Mouse (Mus musculus): ENCODE results near the gene Mctp1. TPM values are rescaled to one million over a fixed set of nuclear protein-coding genes. Genes with fewer than 3 reads are reported as not detected.

Gene Mctp1
- polyA plus RNA-seq, 1 experiment from 2014 or later: 0.33 TPM

GRCm38 (mm10) chr13:76422124-76422523 lies 37.8 kb downstream of the Mctp1 start:
- ATAC-seq (replicated peaks; ENCODE audit: low FRiP score, low read depth): no peak
- H3K4me2 ChIP-seq (ENCODE audit: low read length): no peak overlapping the region
- TF ChIP-seq CTCF (IDR thresholded peaks at IDR 0.05; ENCODE audit: low read depth): no peak
- H3K9ac ChIP-seq (ENCODE audit: low read depth, low read length): no peak overlapping the region
- H3K27me3 ChIP-seq (ENCODE audit: insufficient read depth, low read length): no peaks in the 10 kb centered on the region
- WGBS: 80% methylated on average over 5 of the region's 5 CpGs
- no peak overlapping the region for H3K27ac ChIP-seq
- no peaks in the 10 kb centered on the region for H3K4me1 ChIP-seq (replicated peaks; ENCODE audit: insufficient read depth, low read length)
- DNase-seq (ENCODE audit: low spot score): no peak
- H3K9me3 ChIP-seq (replicated peaks; ENCODE audit: low read length): no peaks in the 10 kb centered on the region
- no peaks in the 10 kb centered on the region for H3K36me3 ChIP-seq (ENCODE audit: insufficient read depth, low read length)
- no peak overlapping the region for H3K4me3 ChIP-seq (replicated peaks; ENCODE audit: low read depth, low read length)

GRCm38 (mm10) chr13:76429456-76429855 lies 45.1 kb downstream of the Mctp1 start:
- Histone ChIP-seq H3K4me1 (replicated peaks; ENCODE audit: insufficient read depth, low read length) (no peaks in the 10 kb centered on the region), H3K4me2 (ENCODE audit: low read length) (no peak overlapping the region), H3K27ac (no peak overlapping the region), H3K27me3 (ENCODE audit: insufficient read depth, low read length) (no peaks in the 10 kb centered on the region), H3K9me3 (replicated peaks; ENCODE audit: low read length) (no peaks in the 10 kb centered on the region), H3K4me3 (replicated peaks; ENCODE audit: low read depth, low read length) (no peak overlapping the region), H3K9ac (ENCODE audit: low read depth, low read length) (no peak overlapping the region), H3K36me3 (ENCODE audit: insufficient read depth, low read length) (no peaks in the 10 kb centered on the region)
- TF ChIP-seq CTCF (IDR thresholded peaks at IDR 0.05; ENCODE audit: low read depth): no peak
- DNase-seq (ENCODE audit: low spot score): no peak
- no peak for ATAC-seq (replicated peaks; ENCODE audit: low FRiP score, low read depth)
- WGBS: 80% methylated on average over 6 of the region's 6 CpGs

GRCm38 (mm10) chr13:76429927-76430326 lies 45.6 kb downstream of the Mctp1 start:
- DNase-seq (ENCODE audit: low spot score) (no peak), ATAC-seq (replicated peaks; ENCODE audit: low FRiP score, low read depth) (no peak)
- no peak overlapping the region for H3K4me3 ChIP-seq (replicated peaks; ENCODE audit: low read depth, low read length)
- H3K9me3 ChIP-seq (replicated peaks; ENCODE audit: low read length): no peaks in the 10 kb centered on the region
- no peaks in the 10 kb centered on the region for H3K4me1 ChIP-seq (replicated peaks; ENCODE audit: insufficient read depth, low read length)
- no peak overlapping the region for H3K9ac ChIP-seq (ENCODE audit: low read depth, low read length)
- no peaks in the 10 kb centered on the region for H3K27me3 ChIP-seq (ENCODE audit: insufficient read depth, low read length)
- H3K27ac ChIP-seq: no peak overlapping the region
- H3K36me3 ChIP-seq (ENCODE audit: insufficient read depth, low read length): no peaks in the 10 kb centered on the region
- no peak for TF ChIP-seq CTCF (IDR thresholded peaks at IDR 0.05; ENCODE audit: low read depth)
- no peak overlapping the region for H3K4me2 ChIP-seq (ENCODE audit: low read length)
- WGBS: 82% methylated on average over 2 of the region's 2 CpGs

GRCm38 (mm10) chr13:76431946-76432345 lies 47.6 kb downstream of the Mctp1 start:
- no peak overlapping the region for H3K27ac ChIP-seq
- H3K9me3 ChIP-seq (replicated peaks; ENCODE audit: low read length): no peaks in the 10 kb centered on the region
- no peak for ATAC-seq (replicated peaks; ENCODE audit: low FRiP score, low read depth)
- no peak overlapping the region for H3K4me2 ChIP-seq (ENCODE audit: low read length)
- no peak for DNase-seq (ENCODE audit: low spot score)
- no peaks in the 10 kb centered on the region for H3K27me3 ChIP-seq (ENCODE audit: insufficient read depth, low read length)
- TF ChIP-seq CTCF (IDR thresholded peaks at IDR 0.05; ENCODE audit: low read depth): no peak
- no peak overlapping the region for H3K4me3 ChIP-seq (replicated peaks; ENCODE audit: low read depth, low read length)
- whole genome bisulfite sequencing: 88% methylated on average over 2 of the region's 2 CpGs
- H3K36me3 ChIP-seq (ENCODE audit: insufficient read depth, low read length): no peaks in the 10 kb centered on the region
- no peak overlapping the region for H3K9ac ChIP-seq (ENCODE audit: low read depth, low read length)
- no peaks in the 10 kb centered on the region for H3K4me1 ChIP-seq (replicated peaks; ENCODE audit: insufficient read depth, low read length)

- Histone ChIP-seq H3K9ac (ENCODE audit: low read depth, low read length) (no peak overlapping the region), H3K36me3 (ENCODE audit: insufficient read depth, low read length) (no peaks in the 10 kb centered on the region), H3K9me3 (replicated peaks; ENCODE audit: low read length) (no peaks in the 10 kb centered on the region), H3K27me3 (ENCODE audit: insufficient read depth, low read length) (no peaks in the 10 kb centered on the region), H3K4me3 (replicated peaks; ENCODE audit: low read depth, low read length) (no peak overlapping the region), H3K27ac (no peak overlapping the region), H3K4me2 (ENCODE audit: low read length) (no peak overlapping the region), H3K4me1 (replicated peaks; ENCODE audit: insufficient read depth, low read length) (no peaks in the 10 kb centered on the region)
- DNase-seq (ENCODE audit: low spot score) (no peak), ATAC-seq (replicated peaks; ENCODE audit: low FRiP score, low read depth) (no peak)
- TF ChIP-seq CTCF (IDR thresholded peaks at IDR 0.05; ENCODE audit: low read depth): no peak
- WGBS: 82% methylated on average over 4 of the region's 4 CpGs
Measured at GRCm38 (mm10) chr13:76433438-76433837, 49.1 kb downstream of the Mctp1 start.

- H3K9me3 ChIP-seq (replicated peaks; ENCODE audit: low read length): no peaks in the 10 kb centered on the region
- no peaks in the 10 kb centered on the region for H3K36me3 ChIP-seq (ENCODE audit: insufficient read depth, low read length)
- no peak overlapping the region for H3K4me2 ChIP-seq (ENCODE audit: low read length)
- H3K27me3 ChIP-seq (ENCODE audit: insufficient read depth, low read length): no peaks in the 10 kb centered on the region
- DNase-seq (ENCODE audit: low spot score): no peak
- no peak overlapping the region for H3K4me3 ChIP-seq (replicated peaks; ENCODE audit: low read depth, low read length)
- no peak overlapping the region for H3K9ac ChIP-seq (ENCODE audit: low read depth, low read length)
- ATAC-seq (replicated peaks; ENCODE audit: low FRiP score, low read depth): no peak
- H3K4me1 ChIP-seq (replicated peaks; ENCODE audit: insufficient read depth, low read length): no peaks in the 10 kb centered on the region
- TF ChIP-seq CTCF (IDR thresholded peaks at IDR 0.05; ENCODE audit: low read depth): no peak
- H3K27ac ChIP-seq: no peak overlapping the region
Measured at GRCm38 (mm10) chr13:76436426-76436825, 52.1 kb downstream of the Mctp1 start.

- no peaks in the 10 kb centered on the region for H3K4me1 ChIP-seq (replicated peaks; ENCODE audit: insufficient read depth, low read length)
- no peaks in the 10 kb centered on the region for H3K9me3 ChIP-seq (replicated peaks; ENCODE audit: low read length)
- 79% methylated on average over 1 of the region's 1 CpGs for WGBS
- ATAC-seq (replicated peaks; ENCODE audit: low FRiP score, low read depth) (no peak), DNase-seq (ENCODE audit: low spot score) (no peak)
- no peak overlapping the region for H3K27ac ChIP-seq
- no peak overlapping the region for H3K4me3 ChIP-seq (replicated peaks; ENCODE audit: low read depth, low read length)
- no peaks in the 10 kb centered on the region for H3K36me3 ChIP-seq (ENCODE audit: insufficient read depth, low read length)
- H3K9ac ChIP-seq (ENCODE audit: low read depth, low read length): no peak overlapping the region
- H3K4me2 ChIP-seq (ENCODE audit: low read length): no peak overlapping the region
- TF ChIP-seq CTCF (IDR thresholded peaks at IDR 0.05; ENCODE audit: low read depth): no peak
- no peaks in the 10 kb centered on the region for H3K27me3 ChIP-seq (ENCODE audit: insufficient read depth, low read length)
Measured at GRCm38 (mm10) chr13:76438765-76439164, 54.4 kb downstream of the Mctp1 start.
